Comparison of ENCODE assay signal across 9 mouse cellular contexts in genomic region chr8:124273606-124274218, GRCm38 (mm10). TPM values are rescaled to one million over a fixed set of nuclear protein-coding genes. Genes with fewer than 3 reads are reported as not detected.
DNase-seq lines count a peak whose midpoint lies in the region; ATAC-seq lines count a peak whose summit lies in the region.
"Had no signal": no experiment of that assay in that cellular context is flagged by ENCODE, and none has a peak within 500 bp of the region (broad histone marks: within the 10 kb centered on the region; RNA-seq: fewer than 3 reads in every experiment).

No protein-coding gene starts in this region.

- no peaks in the 10 kb centered on the region for H3K9me3 ChIP-seq in midbrain, embryonic 13.5 days
- H3K9me3 ChIP-seq in midbrain, embryonic 14.5 days (ENCODE audit: control insufficient read depth, low read length) = no peaks in the 10 kb centered on the region

- ATAC-seq in midbrain, embryonic 13.5 days = no peak
- ATAC-seq in midbrain, embryonic 14.5 days (ENCODE audit: low FRiP score, low TSS enrichment) = no peak

- H3K36me3 ChIP-seq in midbrain, embryonic 13.5 days = peaks cover 6% of the 10 kb centered on the region; the same call in 1 of the 2 replicates
- no peaks in the 10 kb centered on the region for H3K36me3 ChIP-seq in midbrain, embryonic 14.5 days (ENCODE audit: control insufficient read depth, insufficient read depth, low read length)

- no peak overlapping the region for H3K9ac ChIP-seq in midbrain, embryonic 13.5 days (replicated peaks)
- no peak overlapping the region for H3K9ac ChIP-seq in midbrain, embryonic 14.5 days (replicated peaks; ENCODE audit: low read length)

- DNase-seq in cerebellum, adult 9-10 months = peak; percentile 29
- DNase-seq in cerebellum, adult 11 months = no peak
- no peak for DNase-seq in midbrain, embryonic 14.5 days
- DNase-seq in naive thymus-derived CD4-positive, alpha-beta T cell, adult 2 months (ENCODE audit: low read depth) = peak; percentile 80
- peak; percentile 79 to 86 for DNase-seq in thymus, postnatal 36 days
- no peak for DNase-seq in kidney, adult 9 months
- DNase-seq in lung, postnatal 14 days = no peak
- DNase-seq: heart, postnatal 36 days had no signal

- peaks cover 61% of the 10 kb centered on the region for H3K4me1 ChIP-seq in midbrain, embryonic 13.5 days (replicated peaks)
- peaks cover 33% of the 10 kb centered on the region for H3K4me1 ChIP-seq in midbrain, embryonic 14.5 days (ENCODE audit: control insufficient read depth, insufficient read depth, low read length)

- no peak overlapping the region for H3K4me2 ChIP-seq in midbrain, embryonic 13.5 days (replicated peaks)
- no peak overlapping the region for H3K4me2 ChIP-seq in midbrain, embryonic 14.5 days (ENCODE audit: low read length)

- no peaks in the 10 kb centered on the region for H3K27me3 ChIP-seq in midbrain, embryonic 13.5 days
- H3K27me3 ChIP-seq in midbrain, embryonic 14.5 days (ENCODE audit: control insufficient read depth, insufficient read depth, low read length) = no peaks in the 10 kb centered on the region

- no peak overlapping the region for H3K4me3 ChIP-seq in midbrain, embryonic 13.5 days (replicated peaks)
- H3K4me3 ChIP-seq in midbrain, embryonic 14.5 days (replicated peaks; ENCODE audit: low read depth, low read length) = no peak overlapping the region

- H3K27ac ChIP-seq in midbrain, embryonic 13.5 days = peak overlapping the region; percentile 45; the same call in 1 of the 2 replicates
- no peak overlapping the region for H3K27ac ChIP-seq in midbrain, embryonic 14.5 days (replicated peaks; ENCODE audit: low read depth, low read length)

- 68% methylated on average over 8 of the region's 8 CpGs for WGBS in midbrain, embryonic 13.5 days
- 62% methylated on average over 8 of the region's 8 CpGs for WGBS in midbrain, embryonic 14.5 days

RNA-seq across cellular contexts. Expression of gene Galnt2, which starts 42.5 kb away (rescaled TPM):
- 47.2 and 53.5 TPM in 2 replicates for polyA plus RNA-seq in midbrain, embryonic 13.5 days (2015; fragmentation: Nextera tagmentation; extraction: Ambion mirVana)
- 65.8 and 70.1 TPM in 2 replicates for polyA plus RNA-seq in midbrain, embryonic 14.5 days (2014; fragmentation: Nextera tagmentation; extraction: Ambion mirVana)

Comparison
In these comparisons a context has a peak if more than half of its experiments do, and no peak if none do; other contexts are left out.
1. DNase-seq: peak in cerebellum, adult 9-10 months (single experiment), naive thymus-derived CD4-positive, alpha-beta T cell, adult 2 months (single experiment) and thymus, postnatal 36 days (2 of 2); none in cerebellum, adult 11 months (single experiment), midbrain, embryonic 14.5 days (single experiment), kidney, adult 9 months (single experiment) and lung, postnatal 14 days (single experiment).